7 mouse cellular contexts compared by ENCODE assay signal in genomic region chr2:25421896-25422295, GRCm38 (mm10). TPM values are rescaled to one million over a fixed set of nuclear protein-coding genes. Genes with fewer than 3 reads are reported as not detected.
DNase-seq lines count a peak whose midpoint lies in the region; ATAC-seq lines count a peak whose summit lies in the region.

No protein-coding gene starts in this region.

- H3K9me3 ChIP-seq in hindbrain, embryonic 15.5 days, result no peaks in the 10 kb centered on the region

- WGBS in hindbrain, embryonic 15.5 days, result 19% methylated on average over 3 of the region's 3 CpGs

- intact Hi-C loops in left cerebral cortex, postnatal 14 days (cut with DNase I), result no loop called here

- no peak overlapping the region for H3K9ac ChIP-seq in hindbrain, embryonic 15.5 days

- H3K4me2 ChIP-seq in hindbrain, embryonic 15.5 days, result no peak overlapping the region

- H3K4me1 ChIP-seq in hindbrain, embryonic 15.5 days (replicated peaks), result no peaks in the 10 kb centered on the region

- peak; percentile 44 to 52 for DNase-seq in left cerebral cortex, postnatal 14 days (ENCODE audit: low spot score in 2 of 2)
- no peak for DNase-seq in left cerebral cortex, adult 9 months (ENCODE audit: low spot score in 2 of 2)
- peak; percentile 73 for DNase-seq in Muller cell, postnatal 12 days (ENCODE audit: inconsistent ontology term)
- DNase-seq in cerebellum, postnatal 14 days, result peak; percentile 80 to 82
- peak; percentile 26 for DNase-seq in lung, postnatal 25 days (ENCODE audit: low spot score)
- DNase-seq in thymus, postnatal 0 days (ENCODE audit: low spot score), result peak; percentile 75

- no peak overlapping the region for H3K27ac ChIP-seq in hindbrain, embryonic 15.5 days (replicated peaks)

- H3K27me3 ChIP-seq in hindbrain, embryonic 15.5 days, result peaks cover 8% of the 10 kb centered on the region; the same call in 1 of the 2 replicates

- H3K36me3 ChIP-seq in hindbrain, embryonic 15.5 days, result no peaks in the 10 kb centered on the region

- no peak overlapping the region for H3K4me3 ChIP-seq in hindbrain, embryonic 15.5 days

- peak; percentile 47; the same call in 1 of the 2 replicates for ATAC-seq in hindbrain, embryonic 15.5 days (ENCODE audit: low FRiP score, low read depth)

RNA-seq across cellular contexts. Expression of gene Fut7, which starts 1.2 kb away (rescaled TPM):
- under 1 TPM; 0.26 to 0.27 TPM for total RNA-seq in left cerebral cortex, postnatal 14 days (2021)
- 0.08 TPM in 1 of 2 replicates, not detected in the other for polyA plus RNA-seq in hindbrain, embryonic 15.5 days (2015; fragmentation: Nextera tagmentation; extraction: Ambion mirVana)
- 1.4 and 1.8 TPM in 2 replicates for polyA plus RNA-seq in thymus, postnatal 0 days (2015; fragmentation: Nextera tagmentation; extraction: Ambion mirVana)

RNA-seq across cellular contexts. Expression of gene Abca2, which starts 6.6 kb away (rescaled TPM):
- total RNA-seq in left cerebral cortex, postnatal 14 days (2021), result 100 to 1,000 TPM; 137 to 152 TPM
- 15.0 and 15.1 TPM in 2 replicates for polyA plus RNA-seq in hindbrain, embryonic 15.5 days (2015; fragmentation: Nextera tagmentation; extraction: Ambion mirVana)
- polyA plus RNA-seq in thymus, postnatal 0 days (2015; fragmentation: Nextera tagmentation; extraction: Ambion mirVana), result 3.3 and 4.7 TPM in 2 replicates

RNA-seq across cellular contexts. Expression of gene Npdc1, which starts 22.7 kb away (rescaled TPM):
- total RNA-seq in left cerebral cortex, postnatal 14 days (2021), result 100 to 1,000 TPM; 366 to 370 TPM
- 424 and 493 TPM in 2 replicates for polyA plus RNA-seq in hindbrain, embryonic 15.5 days (2015; fragmentation: Nextera tagmentation; extraction: Ambion mirVana)
- polyA plus RNA-seq in thymus, postnatal 0 days (2015; fragmentation: Nextera tagmentation; extraction: Ambion mirVana), result 6.3 and 7.2 TPM in 2 replicates

RNA-seq across cellular contexts. Expression of gene Entpd2, which starts 26.2 kb away (rescaled TPM):
- total RNA-seq in left cerebral cortex, postnatal 14 days (2021), result 10 to 100 TPM; 14.7 to 17.5 TPM
- polyA plus RNA-seq in hindbrain, embryonic 15.5 days (2015; fragmentation: Nextera tagmentation; extraction: Ambion mirVana), result 3.7 and 7.0 TPM in 2 replicates
- polyA plus RNA-seq in thymus, postnatal 0 days (2015; fragmentation: Nextera tagmentation; extraction: Ambion mirVana), result 7.6 and 9.0 TPM in 2 replicates

RNA-seq across cellular contexts. Expression of gene Clic3, which starts 34.7 kb away (rescaled TPM):
- total RNA-seq in left cerebral cortex, postnatal 14 days (2021), result 1 to 10 TPM in 1 of 2 experiments, under 1 TPM in 1; 0.59 to 1.2 TPM
- polyA plus RNA-seq in hindbrain, embryonic 15.5 days (2015; fragmentation: Nextera tagmentation; extraction: Ambion mirVana), result 3.7 and 4.3 TPM in 2 replicates
- polyA plus RNA-seq in thymus, postnatal 0 days (2015; fragmentation: Nextera tagmentation; extraction: Ambion mirVana), result 3.6 and 4.7 TPM in 2 replicates

Comparison
In these comparisons a context has a peak if more than half of its experiments do, and no peak if none do; other contexts are left out.
1. DNase-seq: peak in left cerebral cortex, postnatal 14 days (2 of 2), Muller cell, postnatal 12 days (single experiment), cerebellum, postnatal 14 days (2 of 2), lung, postnatal 25 days (single experiment) and thymus, postnatal 0 days (single experiment); none in left cerebral cortex, adult 9 months (0 of 2).
2. RNA of gene Npdc1, which starts 22.7 kb away (polyA plus RNA-seq): 424 to 493 TPM in hindbrain, embryonic 15.5 days; 6.3 to 7.2 TPM in thymus, postnatal 0 days; every median in the first group is over 10 times any median in the second.